Mouse (Mus musculus): ENCODE measurements at regions not wholly inside any gene's neighbourhood (a gene's known extent, or its start where the extent isn't known, plus 50 kb on each side); places are given as distances from the start of the nearest gene placed in this dataset.
"Not testable (repeated sequence)": the region's sequence is repeated elsewhere in the genome, so short reads cannot be mapped to it uniquely, and the experiment has no call there.

DNA sequence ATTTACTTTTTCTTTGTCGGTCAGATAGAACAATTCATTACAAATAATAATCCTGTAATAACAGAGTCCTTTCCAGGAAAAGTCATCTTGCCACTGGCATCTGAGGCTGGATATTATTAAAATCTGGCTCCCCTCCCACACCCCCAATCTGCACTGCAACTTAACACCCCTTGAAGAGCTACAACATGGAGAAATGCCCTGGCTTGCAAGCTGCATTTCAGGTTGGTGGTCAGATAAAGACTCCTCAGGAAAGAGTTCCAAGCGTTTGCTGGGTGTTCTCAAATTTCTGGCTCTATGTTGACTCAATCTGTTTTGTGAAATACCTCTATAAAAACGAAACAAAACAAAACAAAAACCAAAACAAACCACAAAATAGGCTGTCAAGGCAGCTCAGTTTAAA lies 114.6 kb downstream of the Ulbp1 start:
- not testable (repeated sequence) for TF ChIP-seq CTCF (IDR thresholded peaks at IDR 0.05; ENCODE audit: low read depth, low read length); GATA1 (IDR thresholded peaks at IDR 0.05; ENCODE audit: borderline replicate concordance, low read length); GATA2 (IDR thresholded peaks at IDR 0.05; ENCODE audit: borderline replicate concordance, low read depth, low read length); TAL1 (conservative IDR thresholded peaks at IDR 0.05; ENCODE audit: low read depth, low read length)
